Mouse (Mus musculus): ENCODE measurements at regions not wholly inside any gene's neighbourhood (a gene's known extent, or its start where the extent isn't known, plus 50 kb on each side); places are given as distances from the start of the nearest gene placed in this dataset.

DNA sequence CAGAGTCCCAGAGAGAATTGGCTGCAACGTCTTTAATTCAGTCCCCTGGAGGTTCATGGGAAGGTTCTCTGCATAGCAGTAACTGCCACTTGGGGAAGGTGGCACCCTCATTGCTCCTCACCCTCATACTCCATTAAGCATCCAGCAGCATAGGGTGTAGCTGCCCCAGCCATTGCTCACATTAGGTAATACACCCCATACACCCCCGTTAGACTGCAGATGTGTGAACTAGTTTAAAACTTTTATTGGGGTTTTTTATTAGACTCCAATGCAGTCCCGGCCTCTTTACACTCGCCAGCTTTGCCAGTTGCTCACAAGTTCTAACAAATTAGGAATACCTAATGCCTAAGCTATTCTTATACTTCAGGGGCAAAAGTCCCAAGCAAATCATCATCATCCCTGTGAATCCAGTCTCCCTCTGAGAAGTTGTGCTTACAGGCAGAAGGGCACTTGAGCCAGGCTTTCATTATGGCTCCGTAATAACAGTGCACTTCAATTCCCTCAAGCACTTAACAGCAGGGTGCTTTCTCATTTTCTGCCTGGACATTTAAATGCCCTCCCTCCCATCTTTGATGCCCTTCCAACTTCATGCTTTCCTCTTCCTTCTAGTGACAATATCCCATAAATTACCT lies 265.7 kb downstream of the Lyplal1 start:
- no peak for TF ChIP-seq POLR2A (IDR thresholded peaks at IDR 0.05; ENCODE audit: borderline replicate concordance, extremely low read depth, low read depth, low read length)
- no peak for TF ChIP-seq CTCF (IDR thresholded peaks at IDR 0.05; ENCODE audit: insufficient read depth, low read length)
